Mouse (Mus musculus) hindbrain, embryonic 15.5 days (tissue): ENCODE data around the gene Naaladl1. TPM values are rescaled to one million over a fixed set of nuclear protein-coding genes. Genes with fewer than 3 reads are reported as not detected.

ENCODE experiments used
- ATAC-seq: fragments of 200-750 bp; cut with Nextera tagmentation; 2 replicates; pipeline ENCODE4 v1.8.0; 2017; ENCODE audit warnings: low read depth, moderate number of reproducible peaks, moderate TSS enrichment; ENCODE audit not compliant: low FRiP score
- H3K27ac ChIP-seq: fragments of 300-500 bp; sonication (generic); replicated peaks from 2 replicates; pipeline ENCODE4 v1.5.1; 2015; ENCODE audit warnings: mild to moderate bottlenecking, inconsistent platforms
- H3K27me3 ChIP-seq: fragments of 300-500 bp; sonication (generic); 2 replicates; pipeline ENCODE4 v1.6.1; 2015; ENCODE audit warnings: control low read depth, inconsistent platforms
- H3K36me3 ChIP-seq: fragments of 300-500 bp; sonication (generic); 2 replicates; pipeline ENCODE4 v1.6.1; 2015; ENCODE audit warnings: control low read depth, inconsistent platforms
- H3K4me1 ChIP-seq: fragments of 300-500 bp; sonication (generic); replicated peaks from 2 replicates; pipeline ENCODE4 v1.6.1; 2015; ENCODE audit warnings: control low read depth, inconsistent platforms
- H3K4me2 ChIP-seq: fragments of 300-500 bp; sonication (generic); 2 replicates; pipeline ENCODE4 v1.6.1; 2015; ENCODE audit warnings: moderate library complexity, mild to moderate bottlenecking, inconsistent platforms
- H3K4me3 ChIP-seq: fragments of 300-500 bp; sonication (generic); 2 replicates; pipeline ENCODE4 v1.5.1; 2015; ENCODE audit warnings: mild to moderate bottlenecking, inconsistent platforms
- H3K9ac ChIP-seq: fragments of 300-500 bp; sonication (generic); 2 replicates; pipeline ENCODE4 v1.6.1; 2015; ENCODE audit warnings: inconsistent platforms
- H3K9me3 ChIP-seq: fragments of 300-500 bp; sonication (generic); 2 replicates; pipeline ENCODE4 v1.6.1; 2016; ENCODE audit warnings: control low read depth, inconsistent platforms
- WGBS: fragments of 180-500 bp; shearing (Covaris S2); methylation state at CpG from one replicate; pipeline ENCODE4 v1.1.7; 2015; 5-methylcytosine and 5-hydroxymethylcytosine counted together
- polyA plus RNA-seq: library from polyadenylated mRNA; unstranded; fragments of >200 nt; fragmentation: Nextera tagmentation; extraction: Ambion mirVana; gene quantifications from 2 replicates; pipeline ENCODE4 v1.2.1, GENCODE M21; 2015

The Naaladl1 gene
- polyA plus RNA-seq, 1 experiment from 2014 or later, result 0.54 TPM

DNA sequence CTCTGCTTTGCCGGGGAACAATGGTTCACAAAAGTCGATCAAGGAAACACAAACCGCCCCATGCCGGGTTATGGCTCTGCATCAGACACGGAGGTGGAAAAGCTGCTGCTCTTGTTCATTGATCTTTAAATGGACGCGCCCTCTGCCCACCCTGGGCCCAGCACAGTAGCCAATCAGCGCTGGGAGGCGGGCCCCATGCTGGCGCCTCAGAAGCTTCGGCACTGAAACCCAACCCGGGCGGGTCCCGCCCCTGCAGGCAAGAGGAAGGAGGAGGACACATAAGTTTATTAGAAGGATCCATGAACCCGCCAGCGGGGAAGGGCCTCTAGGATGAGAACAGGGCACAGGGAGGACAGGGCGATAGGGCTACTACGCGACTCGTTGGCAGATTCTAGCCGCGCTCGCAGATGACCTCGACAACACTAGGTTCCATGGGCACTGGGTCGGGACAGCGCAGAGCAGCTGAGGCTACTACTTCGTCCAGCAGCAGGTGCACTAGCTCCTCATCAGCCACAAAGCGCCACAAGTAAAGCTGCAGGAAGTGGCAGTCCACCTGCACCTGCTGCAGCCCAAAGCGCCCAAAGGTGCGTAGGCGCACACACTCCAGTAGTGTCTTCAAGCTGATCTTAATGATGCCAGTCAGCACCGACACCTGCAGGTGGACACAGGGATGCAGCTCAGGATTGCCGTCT is 37.7 kb upstream of the Naaladl1 start, which contains the start of gene Tm7sf2:
Gene Tm7sf2 (minus strand): TSS at position 650 of the 692 bp plus-strand sequence.
- WGBS, result 7% methylated on average over 33 of the region's 33 CpGs
- H3K4me3 ChIP-seq, result peak within 1 kb of the TSS; percentile 61
- H3K4me1 ChIP-seq, result peaks cover 43% of the 10 kb centered on the region
- peak within 1 kb of the TSS; percentile 88 for H3K27ac ChIP-seq
- H3K36me3 ChIP-seq, result peaks cover 29% of the 10 kb centered on the region
- no peaks in the 10 kb centered on the region for H3K27me3 ChIP-seq
- H3K4me2 ChIP-seq, result peak within 1 kb of the TSS; percentile 94
- peak within 1 kb of the TSS; percentile 84 for H3K9ac ChIP-seq
- ATAC-seq, result peak; percentile 91
- no peaks in the 10 kb centered on the region for H3K9me3 ChIP-seq

DNA sequence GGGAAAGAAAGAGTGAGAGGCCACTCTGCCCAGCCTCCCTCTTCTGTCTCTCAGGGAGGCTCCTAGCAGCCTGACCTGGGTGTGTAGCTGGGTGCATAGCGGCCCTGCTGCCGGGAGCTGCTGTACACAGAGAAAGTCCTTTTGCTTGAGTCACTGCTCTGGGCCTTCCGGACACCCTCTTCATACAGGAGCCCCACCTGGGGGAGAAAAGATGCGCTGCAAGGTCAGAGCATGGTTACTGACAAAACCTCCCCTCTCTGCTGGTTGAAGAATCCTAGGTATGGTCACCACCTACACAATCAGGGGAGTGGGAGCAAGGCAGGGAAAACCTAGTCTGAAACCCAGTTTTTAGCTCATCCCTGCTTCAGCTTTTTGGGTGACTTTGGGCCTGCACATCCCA is 36.6 kb upstream of the Naaladl1 start:
- no peaks in the 10 kb centered on the region for H3K9me3 ChIP-seq
- peaks cover 29% of the 10 kb centered on the region for H3K36me3 ChIP-seq
- no peak overlapping the region for H3K4me2 ChIP-seq
- no peaks in the 10 kb centered on the region for H3K27me3 ChIP-seq
- peaks cover 32% of the 10 kb centered on the region for H3K4me1 ChIP-seq
- no peak overlapping the region for H3K9ac ChIP-seq
- WGBS, result 90% methylated on average over 4 of the region's 4 CpGs
- H3K27ac ChIP-seq, result no peak overlapping the region
- ATAC-seq, result no peak
- no peak overlapping the region for H3K4me3 ChIP-seq

DNA sequence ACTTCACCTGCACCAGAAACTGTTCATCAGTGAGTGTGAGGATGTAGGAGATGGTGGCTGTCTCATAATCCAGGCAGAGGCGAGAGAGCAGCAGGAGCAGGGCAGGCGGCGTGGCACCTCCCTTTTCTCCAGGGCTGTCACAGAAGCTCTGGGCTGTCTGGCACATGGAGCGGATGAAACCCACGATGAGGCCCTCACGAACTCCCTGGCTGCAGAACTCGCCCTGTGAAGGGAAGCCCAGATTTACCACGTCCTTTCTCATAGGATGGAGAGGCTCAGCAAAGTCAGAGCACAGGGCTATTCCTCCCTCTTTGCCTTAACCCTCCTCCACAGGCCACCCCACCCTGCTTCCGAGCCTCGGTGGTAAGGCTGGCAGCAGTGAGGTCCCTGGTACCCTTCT is 35.7 kb upstream of the Naaladl1 start:
- H3K27me3 ChIP-seq, result no peaks in the 10 kb centered on the region
- no peak overlapping the region for H3K9ac ChIP-seq
- no peak overlapping the region for H3K4me2 ChIP-seq
- H3K27ac ChIP-seq, result no peak overlapping the region
- WGBS, result 90% methylated on average over 10 of the region's 10 CpGs
- H3K36me3 ChIP-seq, result peaks cover 29% of the 10 kb centered on the region
- ATAC-seq, result no peak
- no peak overlapping the region for H3K4me3 ChIP-seq
- H3K9me3 ChIP-seq, result no peaks in the 10 kb centered on the region
- H3K4me1 ChIP-seq, result peaks cover 31% of the 10 kb centered on the region

DNA sequence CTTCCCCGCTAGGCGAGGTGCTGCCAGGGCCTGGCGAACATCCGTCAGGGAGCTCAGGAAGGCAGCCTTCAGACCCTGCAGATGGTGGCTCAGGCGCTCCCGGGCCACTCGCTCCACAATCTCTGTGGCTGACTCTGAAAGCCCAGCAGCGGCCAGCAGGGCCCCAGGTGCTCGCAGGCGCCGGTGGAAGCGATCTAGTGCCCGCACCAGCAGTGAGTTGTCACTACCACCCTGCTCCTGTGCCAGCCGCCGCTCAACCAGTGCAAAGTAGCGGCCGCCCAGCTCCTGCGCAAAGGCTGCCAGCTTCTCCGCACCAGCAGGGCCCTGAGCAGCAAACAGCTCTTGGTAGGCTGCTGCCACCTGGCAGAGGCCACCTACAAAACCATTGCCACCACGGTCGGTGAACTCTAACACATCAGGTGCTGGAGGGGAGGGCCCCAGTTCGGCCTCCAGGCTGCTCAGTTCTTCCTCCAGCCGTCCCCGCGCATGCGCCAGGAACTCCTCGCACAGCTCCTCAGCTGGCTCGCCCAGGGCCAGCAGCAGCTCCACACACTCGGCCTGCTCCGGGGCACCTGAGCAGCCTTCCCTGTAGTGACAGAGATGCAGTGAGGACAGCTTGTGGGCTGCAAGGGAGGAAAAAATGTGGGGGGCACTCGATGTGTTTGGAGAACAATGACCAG is 34.9 kb upstream of the Naaladl1 start:
- 92% methylated on average over 31 of the region's 31 CpGs for WGBS
- Histone ChIP-seq H3K9me3 (no peaks in the 10 kb centered on the region), H3K27me3 (no peaks in the 10 kb centered on the region), H3K36me3 (peaks cover 29% of the 10 kb centered on the region), H3K4me3 (no peak overlapping the region), H3K27ac (no peak overlapping the region), H3K9ac (no peak overlapping the region), H3K4me2 (no peak overlapping the region), H3K4me1 (peaks cover 28% of the 10 kb centered on the region)
- ATAC-seq, result no peak

DNA sequence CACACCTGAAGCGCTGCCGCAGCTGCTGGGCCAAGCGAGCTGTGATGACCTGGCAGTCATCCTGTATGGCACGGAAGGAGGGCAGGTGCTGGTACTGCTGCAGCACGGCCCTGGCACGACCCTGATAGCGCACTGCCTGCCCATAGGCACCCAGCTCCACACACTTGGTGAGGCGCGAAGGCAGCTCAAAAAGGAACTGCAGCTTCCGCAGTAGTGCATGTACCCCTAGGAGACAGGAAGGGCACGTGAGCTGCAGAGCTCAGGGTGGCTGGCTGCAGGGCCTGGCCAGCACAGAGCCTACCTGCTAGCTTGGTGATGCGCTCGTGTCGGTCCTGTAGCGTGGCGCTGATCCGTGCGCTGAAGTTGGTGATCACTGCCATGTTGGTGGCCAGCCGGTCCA is 34.3 kb upstream of the Naaladl1 start:
- Histone ChIP-seq H3K9me3 (no peaks in the 10 kb centered on the region), H3K4me3 (no peak overlapping the region), H3K4me1 (peaks cover 27% of the 10 kb centered on the region), H3K27me3 (no peaks in the 10 kb centered on the region), H3K27ac (no peak overlapping the region), H3K36me3 (peaks cover 29% of the 10 kb centered on the region), H3K4me2 (no peak overlapping the region), H3K9ac (no peak overlapping the region)
- no peak for ATAC-seq
- WGBS, result 94% methylated on average over 19 of the region's 19 CpGs

DNA sequence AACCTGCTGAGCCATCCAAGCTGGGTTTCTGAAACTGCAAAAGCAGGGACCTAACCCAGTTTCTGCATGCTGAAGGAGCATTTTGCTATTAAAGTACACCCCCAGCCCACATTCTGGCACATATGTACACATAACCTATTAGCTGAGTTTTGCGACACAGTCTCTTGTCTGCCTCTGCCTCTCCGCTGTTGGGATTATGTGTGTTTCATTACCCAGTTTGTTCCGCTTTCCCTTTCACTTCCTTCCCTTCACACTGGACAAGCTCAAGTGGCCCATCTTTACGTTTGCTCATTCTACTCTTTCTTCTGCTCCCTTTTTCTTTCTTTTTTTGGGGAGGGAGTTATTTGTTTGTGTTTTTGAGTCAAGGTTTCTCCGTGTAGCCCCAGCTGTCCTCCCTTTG is 31.7 kb upstream of the Naaladl1 start:
- no peak overlapping the region for H3K4me3 ChIP-seq
- no peaks in the 10 kb centered on the region for H3K27me3 ChIP-seq
- peaks cover 29% of the 10 kb centered on the region for H3K36me3 ChIP-seq
- H3K9ac ChIP-seq, result no peak overlapping the region
- H3K27ac ChIP-seq, result no peak overlapping the region
- H3K4me2 ChIP-seq, result no peak overlapping the region
- H3K4me1 ChIP-seq, result peaks cover 20% of the 10 kb centered on the region
- no peaks in the 10 kb centered on the region for H3K9me3 ChIP-seq
- no peak for ATAC-seq
- WGBS, result 93% methylated on average over 5 of the region's 5 CpGs

DNA sequence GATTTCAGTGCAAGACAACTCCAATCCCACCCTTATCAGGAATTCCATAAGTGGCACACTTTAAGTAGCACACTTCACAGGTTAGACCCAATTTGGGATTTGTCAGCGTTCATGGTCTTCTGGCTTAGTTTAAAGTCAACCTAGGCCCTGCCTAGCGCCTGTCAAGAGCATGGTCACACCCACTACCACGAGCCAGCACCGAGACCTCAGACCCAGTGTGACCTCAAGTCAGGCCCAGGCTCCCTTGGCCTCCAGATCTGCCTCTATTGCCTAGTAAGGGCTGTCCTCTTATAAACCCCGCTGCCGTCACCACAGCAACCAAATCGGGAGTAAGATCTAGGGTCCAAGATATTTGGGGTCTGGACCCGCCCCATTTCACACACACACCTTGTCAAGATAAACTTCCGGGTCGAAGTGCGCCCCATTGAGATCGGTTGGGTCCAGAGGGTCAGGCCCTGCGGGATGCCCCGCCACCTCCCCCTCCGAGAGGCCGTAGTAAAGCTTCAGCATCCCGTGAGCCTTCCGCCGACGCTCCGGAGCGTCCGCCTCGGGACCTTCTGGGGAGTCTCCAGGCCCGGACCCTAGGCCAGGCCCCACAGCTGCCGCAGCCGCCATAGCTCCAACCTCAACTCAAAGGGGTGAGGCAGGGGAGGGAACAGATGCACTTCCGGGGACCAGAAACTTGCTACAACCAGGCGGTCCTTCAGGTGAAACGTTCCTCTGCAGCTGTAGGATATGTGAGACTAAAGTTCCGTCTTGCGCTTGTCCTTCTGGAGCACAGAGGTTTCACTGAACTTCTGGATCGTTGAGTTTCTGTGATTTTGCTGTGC is 28.8 kb upstream of the Naaladl1 start, which contains the start of gene Vps51:
Gene Vps51 (minus strand): TSS at position 668 of the 830 bp plus-strand sequence.
- H3K27me3 ChIP-seq, result no peaks in the 10 kb centered on the region
- peaks cover 26% of the 10 kb centered on the region for H3K36me3 ChIP-seq
- peak within 1 kb of the TSS; percentile 89 for H3K27ac ChIP-seq
- H3K9me3 ChIP-seq, result no peaks in the 10 kb centered on the region
- ATAC-seq, result peak; percentile 90
- peaks cover 20% of the 10 kb centered on the region for H3K4me1 ChIP-seq
- WGBS, result under 1% methylated on average over 33 of the region's 33 CpGs
- H3K9ac ChIP-seq, result peak within 1 kb of the TSS; percentile 72
- peak within 1 kb of the TSS; percentile 90 for H3K4me2 ChIP-seq
- H3K4me3 ChIP-seq, result peak within 1 kb of the TSS; percentile 82

DNA sequence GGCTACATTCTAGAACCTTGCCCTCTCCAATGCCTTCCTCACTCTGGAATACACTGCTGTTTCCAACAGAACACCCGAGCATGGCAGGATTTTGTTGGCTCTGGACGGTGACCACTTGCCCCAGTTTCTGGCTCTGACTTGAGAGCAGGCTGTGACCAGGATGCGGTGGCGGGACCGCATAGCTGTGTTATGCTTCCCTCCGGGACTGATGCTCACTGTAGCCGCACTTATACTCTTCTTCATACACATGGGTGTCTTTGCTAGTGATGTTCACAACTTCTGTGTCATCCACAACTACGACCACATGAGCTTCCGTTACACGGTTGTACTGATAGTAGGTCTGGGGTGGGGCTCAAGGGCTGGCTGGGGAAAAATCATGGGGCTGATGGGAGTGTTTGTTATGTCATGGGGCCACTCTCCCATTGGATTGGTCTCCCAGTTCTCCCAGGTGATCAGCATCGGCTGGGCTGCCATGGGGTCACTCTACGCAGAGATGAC is 25.6 kb upstream of the Naaladl1 start, which contains the start of gene Tmem262:
Gene Tmem262 (plus strand): TSS at position 51 of the 498 bp plus-strand sequence.
- WGBS, result 93% methylated on average over 12 of the region's 12 CpGs
- no peak within 1 kb of the TSS for H3K9ac ChIP-seq
- H3K9me3 ChIP-seq, result no peaks in the 10 kb centered on the region
- no peak within 1 kb of the TSS for H3K4me3 ChIP-seq
- H3K4me1 ChIP-seq, result peaks cover 35% of the 10 kb centered on the region
- no peak within 1 kb of the TSS for H3K4me2 ChIP-seq
- H3K27ac ChIP-seq, result no peak within 1 kb of the TSS
- no peak for ATAC-seq
- peaks cover 30% of the 10 kb centered on the region for H3K36me3 ChIP-seq
- no peaks in the 10 kb centered on the region for H3K27me3 ChIP-seq

DNA sequence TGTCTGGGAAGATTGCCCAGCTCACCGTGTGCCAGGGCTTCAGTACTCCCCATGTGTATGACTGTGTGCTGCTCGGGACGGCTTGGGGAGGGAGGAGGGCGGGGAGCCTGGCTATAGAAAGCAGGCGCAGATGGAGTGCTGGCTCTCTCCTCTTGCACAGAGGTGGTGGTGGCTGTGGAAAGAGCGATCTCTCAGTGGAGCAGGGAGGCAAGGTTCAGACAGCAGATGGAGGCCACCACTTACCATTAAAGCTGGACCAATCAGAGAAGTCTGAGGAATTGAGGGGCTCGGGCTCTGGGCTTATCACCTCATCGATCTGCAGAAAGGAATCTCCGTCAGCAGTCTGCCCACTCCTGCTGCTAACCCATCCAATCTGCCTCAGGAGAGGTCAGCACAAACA is 23.4 kb upstream of the Naaladl1 start, which contains the start of gene Gm28374:
Gene Gm28374 (minus strand): TSS at position 101 of the 400 bp plus-strand sequence.
- Histone ChIP-seq H3K27ac (no peak within 1 kb of the TSS), H3K4me1 (peaks cover 30% of the 10 kb centered on the region), H3K36me3 (peaks cover 30% of the 10 kb centered on the region), H3K27me3 (no peaks in the 10 kb centered on the region), H3K4me2 (no peak within 1 kb of the TSS), H3K4me3 (no peak within 1 kb of the TSS), H3K9ac (no peak within 1 kb of the TSS), H3K9me3 (no peaks in the 10 kb centered on the region)
- no peak for ATAC-seq
- WGBS, result 91% methylated on average over 9 of the region's 9 CpGs

DNA sequence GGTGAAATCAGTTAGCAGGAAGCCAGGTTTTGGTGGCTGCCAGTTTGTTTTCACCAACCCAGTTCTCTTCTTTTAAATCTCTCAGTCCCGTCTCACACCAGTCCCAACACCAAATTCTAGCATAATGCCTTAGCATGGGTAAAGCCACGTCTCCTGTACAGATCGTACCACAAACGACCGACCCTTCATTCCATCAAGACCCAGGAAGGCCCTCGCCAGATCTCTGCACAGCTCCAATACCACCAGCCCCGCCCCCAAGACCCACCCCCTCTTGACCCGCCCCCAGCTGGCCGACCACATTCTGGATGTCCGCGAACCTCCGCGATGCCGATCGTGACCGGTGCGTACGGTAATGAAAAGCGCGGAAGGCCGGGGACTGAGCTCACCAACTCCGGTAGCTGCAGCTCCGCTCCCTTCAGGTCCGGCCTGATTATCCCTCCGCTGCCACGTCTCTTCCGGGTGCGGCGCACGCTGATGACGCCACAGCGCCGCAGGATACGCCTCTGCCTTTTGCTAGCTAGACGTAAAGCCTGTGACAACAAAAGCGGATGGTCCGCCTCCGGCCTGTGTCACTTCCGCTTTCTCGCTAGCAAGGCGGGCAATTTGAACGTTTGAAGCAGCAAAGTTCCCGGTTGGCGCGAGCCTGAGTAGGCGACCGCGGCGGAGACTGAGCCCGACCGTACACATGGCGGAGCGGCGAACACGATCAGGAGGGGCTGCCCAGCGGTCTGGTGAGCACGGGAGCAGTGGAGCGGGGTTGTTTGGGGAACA is 20.9 kb upstream of the Naaladl1 start, which contains the start of the genes Zfpl1 and Cdca5:
Gene Zfpl1 (minus strand): TSS at position 479 of the 771 bp plus-strand sequence.
Gene Cdca5 (plus strand): TSS at position 506 of the 771 bp plus-strand sequence.
- Histone ChIP-seq H3K9ac (peak within 1 kb of the TSS; percentile 71), H3K4me2 (peak within 1 kb of the TSS; percentile 81), H3K4me3 (peak within 1 kb of the TSS; percentile 60), H3K4me1 (peaks cover 23% of the 10 kb centered on the region), H3K27me3 (no peaks in the 10 kb centered on the region), H3K27ac (peak within 1 kb of the TSS; percentile 56), H3K9me3 (no peaks in the 10 kb centered on the region), H3K36me3 (peaks cover 28% of the 10 kb centered on the region)
- under 1% methylated on average over 58 of the region's 58 CpGs for WGBS
- peak; percentile 91 for ATAC-seq

DNA sequence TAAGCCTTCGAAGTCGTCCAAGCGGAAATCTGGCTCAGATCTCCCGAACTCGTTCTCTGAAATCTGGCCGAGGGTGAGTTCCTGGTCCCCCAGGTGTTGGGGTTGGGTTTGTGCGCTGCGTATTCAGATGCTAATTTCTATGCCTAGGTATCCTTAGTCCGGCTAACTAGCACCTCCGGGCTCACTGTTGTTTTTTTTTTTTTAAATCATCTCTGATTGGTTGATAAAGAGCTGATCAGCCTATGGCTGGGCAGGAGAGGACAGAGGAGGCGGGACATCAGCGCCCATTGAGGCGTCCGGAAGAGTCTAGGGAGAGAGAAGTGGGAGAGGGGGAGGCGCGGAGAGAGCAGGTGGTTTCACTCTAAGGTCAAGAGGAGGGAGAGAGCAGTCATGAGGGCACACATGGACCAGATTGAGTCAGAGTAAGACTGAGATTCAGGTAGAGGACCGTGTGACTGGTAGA is 20.1 kb upstream of the Naaladl1 start:
- peaks cover 20% of the 10 kb centered on the region for H3K36me3 ChIP-seq
- H3K27ac ChIP-seq, result no peak overlapping the region
- H3K9me3 ChIP-seq, result no peaks in the 10 kb centered on the region
- peaks cover 23% of the 10 kb centered on the region for H3K4me1 ChIP-seq
- ATAC-seq, result peak; percentile 56; the same call in 1 of the 2 replicates
- H3K4me3 ChIP-seq, result peak overlapping the region; percentile 60
- H3K27me3 ChIP-seq, result no peaks in the 10 kb centered on the region
- peak overlapping the region; percentile 81 for H3K4me2 ChIP-seq
- H3K9ac ChIP-seq, result no peak overlapping the region
- WGBS, result 2% methylated on average over 17 of the region's 17 CpGs
